29 mouse cellular contexts compared by ENCODE assay signal in the genomic region with DNA sequence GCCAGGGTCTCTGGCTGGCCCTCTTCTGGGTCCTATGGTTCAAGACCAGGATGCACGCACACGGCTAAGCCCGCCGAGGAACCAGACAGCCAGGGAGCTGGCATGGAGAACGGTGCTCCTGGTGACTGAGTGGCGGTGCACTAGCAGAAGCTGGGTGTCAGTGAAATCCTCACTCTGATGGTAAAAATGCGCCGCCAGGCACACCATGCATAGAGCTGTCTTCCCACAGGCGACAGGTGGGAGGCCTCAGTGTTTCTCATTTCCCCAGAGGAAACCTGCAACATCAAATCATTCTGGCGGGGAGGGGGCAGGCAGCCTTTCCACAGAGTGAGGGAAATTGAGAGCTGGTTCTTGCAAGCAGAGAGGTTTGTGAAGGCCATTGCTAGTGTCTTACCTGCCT. TPM values are rescaled to one million over a fixed set of nuclear protein-coding genes. Genes with fewer than 3 reads are reported as not detected.
A peak's percentile ranks its signal among the peaks of the same experiment; 100 is the strongest.
DNase-seq lines count a peak whose midpoint lies in the region; ATAC-seq and TF ChIP-seq lines count a peak whose summit lies in the region.
"Had no signal": no experiment of that assay in that cellular context is flagged by ENCODE, and none has a peak within 500 bp of the region (broad histone marks: within the 10 kb centered on the region; RNA-seq: fewer than 3 reads in every experiment).

No protein-coding gene starts in this region.

- peaks cover 17% of the 10 kb centered on the region for H3K27me3 ChIP-seq in kidney, embryonic 16.5 days (ENCODE audit: insufficient read depth, low read length)
- H3K27me3 ChIP-seq in midbrain, postnatal 0 days (ENCODE audit: insufficient read depth, low read length) = no peaks in the 10 kb centered on the region

- WGBS in kidney, embryonic 16.5 days = 72% methylated on average over 10 of the region's 10 CpGs
- WGBS in midbrain, postnatal 0 days = 87% methylated on average over 10 of the region's 10 CpGs

- intact Hi-C loops in left cerebral cortex, postnatal 14 days (cut with DNase I) = loop anchor here (5.0 kb wide), 1 partner anchor 87 kb away; no protein-coding TSS in a partner anchor

- no peak overlapping the region for H3K4me2 ChIP-seq in kidney, embryonic 16.5 days (replicated peaks; ENCODE audit: low read depth, low read length)
- no peak overlapping the region for H3K4me2 ChIP-seq in midbrain, postnatal 0 days (ENCODE audit: low read depth, low read length, poor library complexity, severe bottlenecking)
- H3K4me2 ChIP-seq: embryonic facial prominence, embryonic 15.5 days; heart, embryonic 15.5 days; hindbrain, embryonic 14.5 days; liver, embryonic 15.5 days; midbrain, embryonic 15.5 days; stomach, embryonic 15.5 days had no signal

- H3K9ac ChIP-seq in kidney, embryonic 16.5 days (replicated peaks; ENCODE audit: low read length) = no peak overlapping the region
- no peak overlapping the region for H3K9ac ChIP-seq in midbrain, postnatal 0 days (replicated peaks; ENCODE audit: low read length, poor library complexity, severe bottlenecking)
- H3K9ac ChIP-seq: embryonic facial prominence, embryonic 15.5 days; heart, embryonic 15.5 days; hindbrain, embryonic 14.5 days; liver, embryonic 15.5 days; midbrain, embryonic 15.5 days; stomach, embryonic 15.5 days had no signal

- DNase-seq in layer of hippocampus, adult 11-12 months (ENCODE audit: low spot score) = peak; percentile 48
- no peak for DNase-seq in layer of hippocampus, postnatal 25 days (ENCODE audit: extremely low spot score in 1 of 2, low spot score in 1 of 2)
- peak; percentile 71 to 72 for DNase-seq in left cerebral cortex, postnatal 14 days (ENCODE audit: low spot score in 2 of 2)
- DNase-seq in right cerebral cortex, postnatal 14 days = peak; percentile 47
- no peak for DNase-seq in midbrain, postnatal 0 days (ENCODE audit: low spot score)
- DNase-seq in cerebellum, postnatal 14 days = no peak
- DNase-seq: adrenal gland, postnatal 10 days; cerebellum, adult 2 months; gastrocnemius, adult 2 months; heart, postnatal 4 days; kidney, adult 18-20 months; liver; thymus, adult 18-20 months; thymus, postnatal 4 days had no signal

- ATAC-seq in frontal cortex, adult (ENCODE audit: low TSS enrichment) = peak; percentile 83
- ATAC-seq in kidney, embryonic 16.5 days (ENCODE audit: low FRiP score, low TSS enrichment) = no peak
- ATAC-seq in midbrain, postnatal 0 days (ENCODE audit: low FRiP score) = no peak
- ATAC-seq: activated CD4-positive, CD25-positive, alpha-beta regulatory T cell, adult 4 months; forebrain, embryonic 14.5 days; inflammation-experienced regulatory T-cells, adult 6 months; lung, postnatal 0 days; midbrain, embryonic 15.5 days had no signal

- H3K4me3 ChIP-seq in kidney, embryonic 16.5 days (ENCODE audit: low read length) = no peak overlapping the region
- no peak overlapping the region for H3K4me3 ChIP-seq in midbrain, postnatal 0 days (ENCODE audit: low read depth, low read length)
- H3K4me3 ChIP-seq: embryonic facial prominence, embryonic 15.5 days; gastrocnemius, adult 2 months; heart, embryonic 15.5 days; limb, embryonic 10.5 days; liver, embryonic 15.5 days; midbrain, embryonic 15.5 days; stomach, embryonic 15.5 days had no signal

- TF ChIP-seq CTCF in midbrain, postnatal 0 days (IDR thresholded peaks at IDR 0.05) = no peak

- H3K27ac ChIP-seq in kidney, embryonic 16.5 days (ENCODE audit: low read length) = no peak overlapping the region
- no peak overlapping the region for H3K27ac ChIP-seq in midbrain, postnatal 0 days (ENCODE audit: low read depth, low read length)
- H3K27ac ChIP-seq: embryonic facial prominence, embryonic 15.5 days; gastrocnemius, adult 2 months; heart, embryonic 15.5 days; hindbrain, embryonic 14.5 days; kidney, postnatal 0 days; limb, embryonic 10.5 days; liver, embryonic 15.5 days; macrophage; midbrain, embryonic 15.5 days; stomach, embryonic 15.5 days had no signal

- H3K36me3 ChIP-seq in kidney, embryonic 16.5 days (ENCODE audit: insufficient read depth, low read length) = no peaks in the 10 kb centered on the region
- H3K36me3 ChIP-seq in midbrain, postnatal 0 days (ENCODE audit: insufficient read depth, low read length) = no peaks in the 10 kb centered on the region
- H3K36me3 ChIP-seq: embryonic facial prominence, embryonic 15.5 days; heart, embryonic 15.5 days; limb, embryonic 10.5 days; liver, embryonic 15.5 days; midbrain, embryonic 15.5 days; stomach, embryonic 15.5 days had no signal

- no peaks in the 10 kb centered on the region for H3K9me3 ChIP-seq in kidney, embryonic 16.5 days (ENCODE audit: low read length)
- no peaks in the 10 kb centered on the region for H3K9me3 ChIP-seq in midbrain, postnatal 0 days (ENCODE audit: low read length)
- H3K9me3 ChIP-seq: embryonic facial prominence, embryonic 15.5 days; heart, embryonic 15.5 days; limb, embryonic 10.5 days; liver, embryonic 15.5 days; midbrain, embryonic 15.5 days; stomach, embryonic 15.5 days had no signal

- H3K4me1 ChIP-seq in kidney, embryonic 16.5 days (ENCODE audit: insufficient read depth, low read length) = 0 out of 2 replicates have a peak, but pooled peaks cover under 1% of the 10 kb centered on the region
- peaks cover 5% of the 10 kb centered on the region for H3K4me1 ChIP-seq in midbrain, postnatal 0 days (ENCODE audit: insufficient read depth, low read length)
- H3K4me1 ChIP-seq: liver, embryonic 15.5 days had no signal

RNA-seq across cellular contexts. Expression of a gene that starts 6.3 kb away (rescaled TPM):
- total RNA-seq in layer of hippocampus, postnatal 25 days (2021) = 10 to 100 TPM; 35.5 to 42.1 TPM
- 100 to 1,000 TPM; 112 to 119 TPM for total RNA-seq in left cerebral cortex, postnatal 14 days (2021)
- polyA plus RNA-seq in kidney, embryonic 16.5 days (2015; fragmentation: Nextera tagmentation; extraction: Ambion mirVana) = 0.76 and 0.81 TPM in 2 replicates
- 11.0 and 12.2 TPM in 2 replicates for total RNA-seq in midbrain, postnatal 0 days (2014; rRNA removed)
- 4.7 and 5.1 TPM in 2 replicates for polyA plus RNA-seq in midbrain, postnatal 0 days (2015; fragmentation: Nextera tagmentation; extraction: Ambion mirVana)
- polyA plus RNA-seq: macrophage had no signal

Comparison
In these comparisons a context has a peak if more than half of its experiments do, and no peak if none do; other contexts are left out.
1. DNase-seq: peak in layer of hippocampus, adult 11-12 months (single experiment), left cerebral cortex, postnatal 14 days (2 of 2) and right cerebral cortex, postnatal 14 days (single experiment); none in layer of hippocampus, postnatal 25 days (0 of 2), midbrain, postnatal 0 days (single experiment) and cerebellum, postnatal 14 days (0 of 2).